Mouse (Mus musculus) cerebellum, adult 18-20 months (tissue): Measurements from ENCODE around the gene Olfr1275.

Experiments used
- DNase-seq, 2 experiments: peaks; one replicate each; pipeline ENCODE4 v3.0.0; 2021

Olfr1275 gene

GRCm38 (mm10) chr2:111235186-111235585 is at the start of gene Olfr1275:
Gene Olfr1275, minus strand, starts transcription at chr2:111235286.
- no peak for DNase-seq

- DNase-seq: no peak
Observed at GRCm38 (mm10) chr2:111274006-111274405, 38.9 kb upstream of the Olfr1275 start, which contains the start of gene Olfr1277. Gene Olfr1277, minus strand, starts transcription at chr2:111274106.

- no peak for DNase-seq
Observed at GRCm38 (mm10) chr2:111254216-111254615, 19.1 kb upstream of the Olfr1275 start, which contains the start of gene Olfr1276. Gene Olfr1276, plus strand, starts transcription at chr2:111254516.

- no peak for DNase-seq
Observed at GRCm38 (mm10) chr2:111229502-111229901, 5.6 kb downstream of the Olfr1275 start, which contains the start of gene 4930430A15Rik. Gene 4930430A15Rik, minus strand, starts transcription at chr2:111229602.

- DNase-seq: no peak
Observed at GRCm38 (mm10) chr2:111182068-111182467, 53.0 kb downstream of the Olfr1275 start.
